Mouse (Mus musculus) stomach, postnatal 0 days (tissue): ENCODE data around the gene Rps3a1.

Source experiments
- CTCF ChIP-seq: IDR thresholded peaks from 2 replicates; pipeline ENCODE4 v1.5.1; 2016; ENCODE audit warnings: antibody characterized with exemption, low read depth, mild to moderate bottlenecking, moderate library complexity
- EP300 ChIP-seq: optimal IDR thresholded peaks from 2 replicates; pipeline ENCODE3; 2016; ENCODE audit warnings: antibody characterized with exemption

DNA sequence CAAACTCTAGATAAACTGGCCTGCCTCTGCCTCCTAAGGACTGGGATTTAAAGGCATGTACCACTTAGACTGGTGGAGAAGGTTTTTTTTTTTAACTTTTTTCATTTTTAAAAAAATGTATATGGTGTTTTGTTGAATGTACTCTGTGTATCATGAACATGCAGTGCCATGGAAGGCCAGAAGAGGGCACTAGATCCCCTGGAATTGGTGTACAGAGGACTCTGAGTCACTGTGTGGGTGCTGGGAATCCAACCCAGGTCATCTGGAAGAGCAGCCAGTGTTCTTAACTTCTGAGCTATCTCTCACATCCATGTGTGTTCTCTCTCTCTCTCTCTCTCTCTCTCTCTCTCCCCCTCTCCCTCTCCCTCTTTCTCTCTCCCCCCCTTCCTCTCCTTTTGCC lies 20.3 kb downstream of the Rps3a1 start:
- TF ChIP-seq CTCF (peak; percentile 39), EP300 (no peak)
